Mouse (Mus musculus): ENCODE measurements around the gene Acd.

Acd gene

DNA sequence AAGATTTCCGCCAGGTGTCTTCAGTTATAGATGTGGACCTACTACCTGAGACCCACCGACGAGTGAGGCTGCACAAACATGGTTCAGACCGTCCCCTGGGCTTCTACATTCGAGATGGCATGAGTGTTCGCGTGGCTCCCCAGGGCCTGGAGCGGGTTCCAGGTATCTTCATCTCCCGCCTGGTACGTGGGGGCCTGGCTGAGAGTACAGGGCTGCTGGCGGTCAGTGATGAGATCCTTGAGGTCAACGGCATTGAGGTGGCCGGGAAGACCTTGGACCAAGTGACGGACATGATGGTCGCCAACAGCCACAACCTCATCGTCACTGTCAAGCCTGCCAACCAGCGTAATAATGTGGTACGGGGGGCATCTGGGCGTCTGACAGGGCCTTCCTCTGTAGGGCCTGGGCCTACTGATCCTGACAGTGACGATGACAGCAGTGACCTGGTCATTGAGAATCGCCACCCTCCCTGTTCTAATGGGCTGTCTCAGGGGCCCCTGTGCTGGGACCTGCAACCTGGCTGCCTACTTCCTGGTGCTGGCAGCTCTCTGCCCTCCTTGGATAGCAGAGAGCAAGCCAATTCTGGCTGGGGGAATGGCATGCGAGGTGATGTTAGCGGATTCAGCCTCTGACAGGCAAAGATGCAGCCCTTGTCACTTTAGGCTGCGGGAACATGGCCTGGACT, 2.0 kb upstream of the Acd start:
- intact Hi-C loops (cut with DNase I) = no loop called here

DNA sequence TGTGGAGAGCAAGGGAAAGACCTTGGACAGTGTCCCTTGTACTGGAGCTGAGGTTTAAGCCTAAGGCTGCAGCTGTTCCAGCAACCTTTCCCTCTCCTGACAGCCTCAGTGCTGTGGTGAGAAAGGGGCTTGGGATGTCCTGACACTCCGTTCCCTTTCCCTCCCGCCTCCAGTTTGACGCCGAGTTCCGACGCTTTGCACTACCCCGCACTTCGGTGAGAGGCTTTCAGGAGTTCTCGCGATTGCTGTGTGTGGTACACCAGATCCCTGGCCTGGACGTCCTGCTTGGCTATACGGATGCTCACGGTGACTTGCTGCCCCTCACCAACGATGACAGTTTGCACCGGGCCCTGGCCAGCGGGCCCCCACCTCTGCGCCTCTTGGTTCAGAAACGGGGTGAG, 1.1 kb upstream of the Acd start:
- intact Hi-C loops (cut with DNase I) = no loop called here

GRCm38 (mm10) chr8:105700566-105700965, 336 bp downstream of the Acd start:
- intact Hi-C loops (cut with DNase I) = no loop called here

DNA sequence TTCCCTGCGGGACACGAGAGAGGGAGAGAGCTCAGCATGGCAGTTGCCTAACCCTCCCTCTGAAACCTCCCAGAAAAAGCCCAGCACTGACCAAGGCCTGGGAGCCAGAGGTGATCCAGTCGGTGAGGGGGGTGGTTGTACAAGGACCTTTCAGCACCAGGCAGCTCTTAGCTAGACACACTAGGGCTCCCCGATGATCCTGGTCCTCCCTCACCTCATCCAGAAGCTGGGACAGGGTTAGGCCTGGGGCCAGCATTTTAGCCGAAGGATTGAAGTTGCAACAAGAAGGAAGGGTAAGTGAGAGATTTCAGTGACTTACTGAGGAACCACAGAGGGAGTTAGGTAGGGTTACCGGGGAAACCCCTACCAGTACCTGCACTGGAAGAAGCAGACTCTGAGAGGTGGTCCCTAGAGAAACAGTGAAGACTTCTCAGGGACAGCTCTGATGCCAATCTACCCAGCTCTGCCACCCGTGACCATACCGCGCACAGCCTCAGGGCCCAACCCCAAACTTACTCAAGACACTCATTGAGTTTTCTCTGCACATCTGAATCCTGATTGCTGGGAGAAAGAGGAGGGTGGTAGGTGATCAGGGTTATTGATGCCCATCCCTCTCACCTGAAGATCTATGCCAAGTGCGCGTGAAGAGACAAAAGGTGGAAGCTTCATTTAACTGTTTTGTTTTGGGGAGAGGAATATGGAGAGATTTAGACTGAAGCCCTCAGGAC, 1.2 kb downstream of the Acd start:
- intact Hi-C loops (cut with DNase I) = no loop called here

DNA sequence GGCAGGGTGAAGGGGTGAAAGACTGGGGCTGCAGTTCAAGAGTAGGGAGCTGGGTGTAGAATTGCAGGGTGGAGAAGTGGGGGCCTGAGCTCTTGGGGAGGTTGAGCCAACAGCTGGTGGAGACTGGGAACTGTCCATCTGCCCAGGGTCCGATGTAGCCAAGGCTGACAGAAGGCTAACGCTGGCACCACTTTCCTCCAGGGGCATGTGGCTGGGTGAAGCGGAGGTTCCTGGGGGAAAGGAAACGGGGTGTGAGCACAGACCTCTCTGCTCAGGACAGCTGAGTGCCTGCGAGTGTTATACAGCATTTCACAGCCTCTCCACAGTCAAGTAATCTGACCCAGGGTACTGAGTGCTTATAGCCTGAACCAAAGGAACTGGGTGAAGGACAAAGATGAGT, 2.2 kb downstream of the Acd start:
- intact Hi-C loops (cut with DNase I) = no loop called here

DNA sequence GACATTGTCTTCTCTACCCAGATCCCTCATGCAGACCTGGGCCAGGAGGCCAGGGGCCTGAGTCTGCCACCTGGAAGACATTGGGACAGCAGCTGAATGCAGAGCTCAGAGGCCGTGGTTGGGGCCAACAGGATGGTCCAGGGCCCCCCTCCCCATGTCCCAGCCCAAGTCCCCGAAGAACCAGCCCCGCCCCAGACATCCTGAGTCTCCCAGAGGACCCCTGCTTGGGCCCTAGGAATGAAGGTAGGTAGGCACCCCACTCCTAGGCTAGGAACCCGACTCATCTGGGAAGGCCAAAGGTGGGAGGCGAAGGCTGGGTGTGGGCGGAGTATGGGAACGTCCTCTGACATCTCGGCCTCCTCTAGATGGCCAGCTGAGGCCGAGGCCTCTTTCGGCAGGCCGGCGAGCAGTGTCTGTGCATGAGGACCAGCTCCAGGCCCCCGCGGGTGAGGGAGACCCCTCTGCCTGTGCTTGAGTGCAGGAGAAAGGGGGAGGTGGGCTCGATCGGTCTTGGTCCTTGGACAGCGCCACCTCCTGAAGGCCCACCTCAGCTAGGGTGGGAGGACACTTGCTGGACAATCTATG, 3.6 kb downstream of the Acd start:
- intact Hi-C loops (cut with DNase I) = no loop called here

- intact Hi-C loops (cut with DNase I) = no loop called here
These were observed 5.7 kb downstream of the Acd start for GRCm38 (mm10) chr8:105695080-105695780.

- intact Hi-C loops (cut with DNase I) = no loop called here
These were observed 6.7 kb downstream of the Acd start for GRCm38 (mm10) chr8:105694051-105694799.

DNA sequence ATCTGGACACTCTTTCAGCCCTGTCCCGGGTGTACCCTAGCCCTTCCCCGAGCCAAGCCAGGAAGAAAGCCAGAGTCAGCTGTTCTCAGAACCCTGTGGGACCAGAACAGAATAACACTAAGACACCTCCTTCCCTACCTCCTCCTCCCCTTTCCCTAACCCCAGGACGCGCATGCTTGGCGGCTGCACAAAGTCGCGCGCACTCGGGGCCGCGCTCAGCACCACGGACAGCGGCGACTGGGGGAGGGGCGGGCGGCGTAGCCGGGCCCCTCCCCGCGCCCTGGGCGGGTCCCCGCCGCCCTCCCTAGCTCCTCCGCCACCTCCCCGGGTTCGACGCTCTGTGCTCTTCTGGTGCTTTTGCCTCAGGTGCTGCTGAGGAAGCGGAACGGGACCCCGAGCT, 7.3 kb downstream of the Acd start:
- intact Hi-C loops (cut with DNase I) = no loop called here

- intact Hi-C loops (cut with DNase I) = no loop called here
These were observed 8.3 kb downstream of the Acd start for GRCm38 (mm10) chr8:105692449-105693182.

- intact Hi-C loops (cut with DNase I) = no loop called here
These were observed 9.9 kb downstream of the Acd start for GRCm38 (mm10) chr8:105690978-105691377.

- intact Hi-C loops (cut with DNase I) = loop anchor here (5.0 kb wide), 1 partner anchor 68 kb away; no protein-coding TSS in a partner anchor
These were observed 10.9 kb downstream of the Acd start for GRCm38 (mm10) chr8:105689983-105690360.

DNA sequence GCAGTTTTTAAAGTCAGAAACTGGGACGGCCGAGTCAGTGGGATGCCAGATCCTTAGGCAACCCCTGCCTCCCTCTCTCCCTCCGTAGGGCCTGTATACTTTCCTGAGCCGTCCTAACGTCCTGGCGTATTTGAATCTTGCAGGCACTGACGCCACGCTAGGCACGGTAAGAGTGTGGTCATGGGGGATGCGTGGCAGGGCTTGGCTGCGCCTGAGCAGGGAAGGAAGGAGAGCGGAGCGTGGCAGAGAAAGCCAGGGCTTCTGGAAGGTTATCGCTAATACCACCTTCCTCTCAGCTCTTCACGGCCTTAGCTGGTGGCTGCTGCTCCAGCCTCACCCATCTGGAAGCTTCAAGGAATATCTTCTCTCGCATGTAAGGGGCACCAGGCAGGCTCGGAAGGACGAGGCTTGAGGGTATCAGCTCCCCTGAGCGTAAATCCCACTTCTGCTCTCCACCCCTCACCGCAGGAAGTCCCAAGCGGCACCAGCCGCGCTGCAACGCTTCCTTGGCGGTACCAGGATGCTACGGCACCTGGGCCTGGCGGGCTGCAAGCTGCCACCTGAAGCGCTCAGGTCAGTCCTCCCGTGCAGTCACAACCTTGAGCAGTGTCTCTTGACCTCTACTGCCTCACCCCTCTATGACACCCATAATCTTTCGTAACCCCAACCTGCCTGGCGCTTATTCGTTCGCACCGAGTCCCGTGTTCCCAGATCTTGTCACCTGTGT, 11.5 kb downstream of the Acd start:
- intact Hi-C loops (cut with DNase I) = loop anchor here (5.0 kb wide), 1 partner anchor 67 kb away; no protein-coding TSS in a partner anchor

- intact Hi-C loops (cut with DNase I) = loop anchor here (5.0 kb wide), 1 partner anchor 66 kb away; no protein-coding TSS in a partner anchor
These were observed 12.6 kb downstream of the Acd start for GRCm38 (mm10) chr8:105688242-105688752.

GRCm38 (mm10) chr8:105687512-105687911, 13.4 kb downstream of the Acd start:
- intact Hi-C loops (cut with DNase I) = loop anchor here (5.0 kb wide), 1 partner anchor 65 kb away; no protein-coding TSS in a partner anchor

DNA sequence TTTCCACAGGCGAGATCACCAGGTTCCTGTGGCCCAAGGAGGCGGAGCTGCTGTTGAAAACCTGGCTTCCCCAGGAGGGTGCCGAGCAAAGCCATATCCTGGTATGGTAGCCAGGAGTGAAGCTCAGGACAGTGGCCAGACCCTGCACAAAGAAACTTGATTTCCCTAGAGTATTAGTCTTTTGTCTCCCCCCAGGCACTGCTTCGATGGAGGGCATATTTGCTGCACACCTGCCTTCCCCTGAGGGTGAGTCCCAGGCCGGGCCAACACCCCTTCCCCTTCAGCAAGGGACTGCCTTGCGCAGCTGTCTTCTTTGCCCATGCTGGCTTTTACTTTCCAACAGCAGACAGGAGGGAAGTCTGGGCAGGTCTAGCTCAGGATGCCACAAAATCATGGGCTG, 14.4 kb downstream of the Acd start:
- intact Hi-C loops (cut with DNase I) = loop anchor here (5.0 kb wide), 1 partner anchor 64 kb away; no protein-coding TSS in a partner anchor

- intact Hi-C loops (cut with DNase I) = loop anchor here (5.0 kb wide), 1 partner anchor 64 kb away; no protein-coding TSS in a partner anchor
These were observed 15.1 kb downstream of the Acd start, which contains the start of gene Carmil2 for GRCm38 (mm10) chr8:105685796-105686308. Gene Carmil2, plus strand, starts transcription at chr8:105686274.

- intact Hi-C loops (cut with DNase I) = loop anchor here (5.0 kb wide), 1 partner anchor 63 kb away; no protein-coding TSS in a partner anchor
These were observed 15.6 kb downstream of the Acd start for GRCm38 (mm10) chr8:105685325-105685724.

- intact Hi-C loops (cut with DNase I) = no loop called here
These were observed 23.0 kb downstream of the Acd start for GRCm38 (mm10) chr8:105677891-105678290.
